Mouse (Mus musculus) C2C12 (cell line): ENCODE results near the gene Hectd1.

ENCODE experiments used
- CTCF ChIP-seq: IDR thresholded peaks from one replicate; pipeline ENCODE4 v1.5.1; 2011; ENCODE audit not compliant: control insufficient read depth, insufficient read depth, insufficient read length
- MAX ChIP-seq: IDR thresholded peaks from one replicate; pipeline ENCODE4 v1.6.1; 2011; ENCODE audit warnings: mild to moderate bottlenecking, control low read depth
- USF1 ChIP-seq: IDR thresholded peaks from one replicate; pipeline ENCODE4 v1.6.1; 2011; ENCODE audit warnings: low read depth, mild to moderate bottlenecking, control low read depth, moderate library complexity

GRCm38 (mm10) chr12:51842081-51842864, 12.9 kb upstream of the Hectd1 start:
- no peak for TF ChIP-seq CTCF
- no peak for TF ChIP-seq USF1
- no peak for TF ChIP-seq MAX
